Mouse (Mus musculus): ENCODE measurements at regions not wholly inside any gene's neighbourhood (a gene's known extent, or its start where the extent isn't known, plus 50 kb on each side); places are given as distances from the start of the nearest gene placed in this dataset.

GRCm38 (mm10) chr9:61299873-61300560 lies 72.1 kb upstream of the Tle3 start:
- H3K4me1 ChIP-seq (replicated peaks; ENCODE audit: control insufficient read depth, insufficient read depth, low read length), result peaks cover 2% of the 10 kb centered on the region; the same call in 1 of the 2 replicates
- peaks cover 63% of the 10 kb centered on the region for H3K27me3 ChIP-seq (ENCODE audit: control insufficient read depth, insufficient read depth, low read depth, low read length)
- H3K9ac ChIP-seq (ENCODE audit: low read length), result no peak overlapping the region
- H3K36me3 ChIP-seq (ENCODE audit: control insufficient read depth, insufficient read depth, low read length), result no peaks in the 10 kb centered on the region
- no peaks in the 10 kb centered on the region for H3K9me3 ChIP-seq (ENCODE audit: control insufficient read depth, low read length)
- peak; percentile 84 for ATAC-seq (ENCODE audit: low read depth)
- 38% methylated on average over 8 of the region's 8 CpGs for WGBS
- H3K27ac ChIP-seq (ENCODE audit: low read length), result no peak overlapping the region
- H3K4me3 ChIP-seq (ENCODE audit: low read length), result no peak overlapping the region
- no peak overlapping the region for H3K4me2 ChIP-seq (ENCODE audit: low read depth, low read length)

DNA sequence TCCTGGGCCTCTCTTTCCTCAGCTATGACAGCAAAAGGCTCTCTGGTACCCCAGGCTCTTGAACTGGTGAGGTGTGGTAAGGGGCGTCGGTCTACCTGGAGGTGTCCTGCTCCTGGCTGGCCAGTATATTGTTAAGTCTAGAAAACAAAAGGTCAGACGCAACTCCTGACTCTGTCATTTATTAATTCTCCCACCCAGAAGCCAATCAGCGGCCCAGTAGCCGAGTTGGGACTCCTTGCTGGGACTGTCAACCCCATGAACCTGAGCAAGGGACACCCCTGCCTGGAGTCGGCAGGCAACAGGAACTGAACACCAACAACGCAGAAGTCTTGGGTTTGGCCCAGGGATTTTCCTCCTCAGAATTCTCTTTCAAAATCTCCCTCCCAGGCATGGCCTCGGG lies 71.1 kb upstream of the Tle3 start:
- H3K9ac ChIP-seq (ENCODE audit: low read length), result no peak overlapping the region
- H3K4me2 ChIP-seq (ENCODE audit: low read depth, low read length), result no peak overlapping the region
- H3K27ac ChIP-seq (ENCODE audit: low read length), result no peak overlapping the region
- no peak overlapping the region for H3K4me3 ChIP-seq (ENCODE audit: low read length)
- H3K36me3 ChIP-seq (ENCODE audit: control insufficient read depth, insufficient read depth, low read length), result no peaks in the 10 kb centered on the region
- 81% methylated on average over 8 of the region's 8 CpGs for WGBS
- ATAC-seq (ENCODE audit: low read depth), result no peak
- no peaks in the 10 kb centered on the region for H3K9me3 ChIP-seq (ENCODE audit: control insufficient read depth, low read length)
- H3K4me1 ChIP-seq (replicated peaks; ENCODE audit: control insufficient read depth, insufficient read depth, low read length), result peaks cover 2% of the 10 kb centered on the region; the same call in 1 of the 2 replicates
- H3K27me3 ChIP-seq (ENCODE audit: control insufficient read depth, insufficient read depth, low read depth, low read length), result peaks cover 62% of the 10 kb centered on the region

DNA sequence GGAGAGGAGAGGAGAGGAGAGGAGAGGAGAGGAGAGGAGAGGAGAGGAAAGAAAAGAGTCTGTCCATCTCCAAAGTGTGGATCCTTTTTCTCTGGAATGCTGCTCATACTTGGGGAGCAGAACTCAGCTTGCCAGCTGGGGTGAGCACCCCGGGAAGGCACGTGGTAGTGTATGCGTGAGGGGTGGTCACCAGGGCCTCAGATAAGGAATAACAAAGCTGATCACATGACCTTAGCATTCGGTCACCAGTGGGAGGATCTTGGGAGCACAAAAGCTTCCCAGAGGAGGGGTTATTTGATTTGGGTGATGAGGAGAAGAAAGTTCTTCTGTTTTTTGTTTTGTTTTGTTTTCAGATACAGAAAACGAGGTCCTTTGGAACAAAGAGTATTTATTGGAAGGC lies 69.4 kb upstream of the Tle3 start:
- Histone ChIP-seq H3K36me3 (ENCODE audit: control insufficient read depth, insufficient read depth, low read length) (no peaks in the 10 kb centered on the region), H3K9me3 (ENCODE audit: control insufficient read depth, low read length) (no peaks in the 10 kb centered on the region), H3K9ac (ENCODE audit: low read length) (no peak overlapping the region), H3K27me3 (ENCODE audit: control insufficient read depth, insufficient read depth, low read depth, low read length) (peaks cover 64% of the 10 kb centered on the region), H3K27ac (ENCODE audit: low read length) (no peak overlapping the region), H3K4me1 (replicated peaks; ENCODE audit: control insufficient read depth, insufficient read depth, low read length) (peaks cover 2% of the 10 kb centered on the region; the same call in 1 of the 2 replicates), H3K4me2 (ENCODE audit: low read depth, low read length) (no peak overlapping the region), H3K4me3 (ENCODE audit: low read length) (no peak overlapping the region)
- WGBS, result 7% methylated on average over 5 of the region's 5 CpGs
- ATAC-seq (ENCODE audit: low read depth), result no peak

GRCm38 (mm10) chr9:61306306-61306705 lies 65.9 kb upstream of the Tle3 start:
- Histone ChIP-seq H3K4me3 (ENCODE audit: low read length) (no peak overlapping the region), H3K4me1 (replicated peaks; ENCODE audit: control insufficient read depth, insufficient read depth, low read length) (no peaks in the 10 kb centered on the region; the same call in 1 of the 2 replicates), H3K4me2 (ENCODE audit: low read depth, low read length) (no peak overlapping the region), H3K9ac (ENCODE audit: low read length) (no peak overlapping the region), H3K27me3 (ENCODE audit: control insufficient read depth, insufficient read depth, low read depth, low read length) (peaks cover 62% of the 10 kb centered on the region), H3K36me3 (ENCODE audit: control insufficient read depth, insufficient read depth, low read length) (no peaks in the 10 kb centered on the region), H3K9me3 (ENCODE audit: control insufficient read depth, low read length) (no peaks in the 10 kb centered on the region), H3K27ac (ENCODE audit: low read length) (no peak overlapping the region)
- 41% methylated on average over 9 of the region's 9 CpGs for WGBS
- ATAC-seq (ENCODE audit: low read depth), result no peak

DNA sequence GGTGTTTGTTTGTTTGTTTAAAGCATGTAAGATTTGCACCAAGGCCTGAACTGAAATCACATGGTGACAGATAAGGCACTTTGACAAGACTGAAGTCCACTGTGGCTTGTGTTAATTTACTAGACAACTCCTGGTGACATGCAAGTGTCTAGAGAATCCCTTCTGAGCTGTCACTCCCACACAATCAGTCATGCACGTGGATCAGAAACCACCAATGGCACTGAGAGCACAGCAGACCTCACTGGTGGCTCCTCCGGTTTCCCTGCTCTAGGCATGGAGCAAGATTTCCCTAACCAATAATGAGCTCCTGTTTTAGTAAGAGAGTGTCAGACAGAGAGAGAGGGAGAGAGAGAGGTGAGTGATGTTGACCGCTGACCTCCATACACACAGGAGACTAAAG lies 63.1 kb upstream of the Tle3 start:
- no peak overlapping the region for H3K4me3 ChIP-seq (ENCODE audit: low read length)
- peaks cover 73% of the 10 kb centered on the region for H3K27me3 ChIP-seq (ENCODE audit: control insufficient read depth, insufficient read depth, low read depth, low read length)
- 57% methylated on average over 3 of the region's 3 CpGs for WGBS
- H3K9ac ChIP-seq (ENCODE audit: low read length), result no peak overlapping the region
- H3K4me2 ChIP-seq (ENCODE audit: low read depth, low read length), result no peak overlapping the region
- H3K4me1 ChIP-seq (replicated peaks; ENCODE audit: control insufficient read depth, insufficient read depth, low read length), result no peaks in the 10 kb centered on the region; the same call in 1 of the 2 replicates
- ATAC-seq (ENCODE audit: low read depth), result no peak
- no peaks in the 10 kb centered on the region for H3K36me3 ChIP-seq (ENCODE audit: control insufficient read depth, insufficient read depth, low read length)
- H3K9me3 ChIP-seq (ENCODE audit: control insufficient read depth, low read length), result no peaks in the 10 kb centered on the region
- no peak overlapping the region for H3K27ac ChIP-seq (ENCODE audit: low read length)

GRCm38 (mm10) chr9:61309768-61310493 lies 62.2 kb upstream of the Tle3 start:
- Histone ChIP-seq H3K4me2 (ENCODE audit: low read depth, low read length) (no peak overlapping the region), H3K4me1 (replicated peaks; ENCODE audit: control insufficient read depth, insufficient read depth, low read length) (peaks cover 8% of the 10 kb centered on the region), H3K27ac (ENCODE audit: low read length) (no peak overlapping the region), H3K36me3 (ENCODE audit: control insufficient read depth, insufficient read depth, low read length) (no peaks in the 10 kb centered on the region), H3K27me3 (ENCODE audit: control insufficient read depth, insufficient read depth, low read depth, low read length) (peaks cover 77% of the 10 kb centered on the region), H3K4me3 (ENCODE audit: low read length) (no peak overlapping the region), H3K9ac (ENCODE audit: low read length) (no peak overlapping the region), H3K9me3 (ENCODE audit: control insufficient read depth, low read length) (no peaks in the 10 kb centered on the region)
- ATAC-seq (ENCODE audit: low read depth), result no peak
- WGBS, result 72% methylated on average over 8 of the region's 8 CpGs

DNA sequence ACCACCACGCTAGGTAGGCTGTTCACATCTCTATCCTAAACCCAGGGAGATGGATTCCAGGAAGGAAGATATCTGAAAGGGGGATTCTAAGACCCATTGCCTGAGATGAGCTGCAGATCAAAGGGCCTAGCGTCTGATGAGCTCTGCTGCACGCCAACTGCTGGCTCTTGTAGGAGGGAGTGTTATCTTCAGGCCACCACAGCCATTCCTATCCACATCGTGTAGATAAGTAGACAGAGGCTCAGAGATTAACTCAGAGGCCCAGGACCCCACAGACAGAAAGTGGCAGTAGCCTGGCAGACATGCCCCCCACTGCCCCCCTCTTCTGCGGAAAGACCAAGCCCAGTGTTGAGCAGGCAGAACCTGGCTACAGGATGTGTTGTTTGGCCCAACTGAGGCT lies 61.6 kb upstream of the Tle3 start:
- H3K4me2 ChIP-seq (ENCODE audit: low read depth, low read length), result no peak overlapping the region
- H3K27me3 ChIP-seq (ENCODE audit: control insufficient read depth, insufficient read depth, low read depth, low read length), result peaks cover 72% of the 10 kb centered on the region
- H3K9me3 ChIP-seq (ENCODE audit: control insufficient read depth, low read length), result no peaks in the 10 kb centered on the region
- ATAC-seq (ENCODE audit: low read depth), result no peak
- H3K27ac ChIP-seq (ENCODE audit: low read length), result no peak overlapping the region
- no peak overlapping the region for H3K9ac ChIP-seq (ENCODE audit: low read length)
- H3K4me1 ChIP-seq (replicated peaks; ENCODE audit: control insufficient read depth, insufficient read depth, low read length), result peaks cover 12% of the 10 kb centered on the region
- 56% methylated on average over 5 of the region's 5 CpGs for WGBS
- H3K36me3 ChIP-seq (ENCODE audit: control insufficient read depth, insufficient read depth, low read length), result no peaks in the 10 kb centered on the region
- no peak overlapping the region for H3K4me3 ChIP-seq (ENCODE audit: low read length)

- Histone ChIP-seq H3K4me1 (replicated peaks; ENCODE audit: control insufficient read depth, insufficient read depth, low read length) (peaks cover 18% of the 10 kb centered on the region), H3K27me3 (ENCODE audit: control insufficient read depth, insufficient read depth, low read depth, low read length) (peaks cover 65% of the 10 kb centered on the region), H3K9me3 (ENCODE audit: control insufficient read depth, low read length) (no peaks in the 10 kb centered on the region), H3K27ac (ENCODE audit: low read length) (no peak overlapping the region), H3K4me2 (ENCODE audit: low read depth, low read length) (no peak overlapping the region), H3K36me3 (ENCODE audit: control insufficient read depth, insufficient read depth, low read length) (no peaks in the 10 kb centered on the region), H3K9ac (ENCODE audit: low read length) (no peak overlapping the region), H3K4me3 (ENCODE audit: low read length) (no peak overlapping the region)
- 38% methylated on average over 5 of the region's 5 CpGs for WGBS
- ATAC-seq (ENCODE audit: low read depth), result no peak
These were observed 60.6 kb upstream of the Tle3 start for GRCm38 (mm10) chr9:61311604-61312003.

- 50% methylated on average over 6 of the region's 6 CpGs for WGBS
- Histone ChIP-seq H3K27ac (ENCODE audit: low read length) (no peak overlapping the region), H3K9ac (ENCODE audit: low read length) (no peak overlapping the region), H3K36me3 (ENCODE audit: control insufficient read depth, insufficient read depth, low read length) (no peaks in the 10 kb centered on the region), H3K4me2 (ENCODE audit: low read depth, low read length) (no peak overlapping the region), H3K9me3 (ENCODE audit: control insufficient read depth, low read length) (peaks cover 2% of the 10 kb centered on the region; the same call in 1 of the 2 replicates), H3K27me3 (ENCODE audit: control insufficient read depth, insufficient read depth, low read depth, low read length) (peaks cover 66% of the 10 kb centered on the region), H3K4me1 (replicated peaks; ENCODE audit: control insufficient read depth, insufficient read depth, low read length) (peaks cover 19% of the 10 kb centered on the region), H3K4me3 (ENCODE audit: low read length) (no peak overlapping the region)
- no peak for ATAC-seq (ENCODE audit: low read depth)
These were observed 57.5 kb upstream of the Tle3 start for GRCm38 (mm10) chr9:61314630-61315179.
